Mouse (Mus musculus) thymus, adult 2 months (tissue): ENCODE results near the gene Vmn1r123.
"Not testable (repeated sequence)": the region's sequence is repeated elsewhere in the genome, so short reads cannot be mapped to it uniquely, and the experiment has no call there.

Source experiments
- CTCF ChIP-seq: fragments of 200-500 bp; IDR thresholded peaks from 2 replicates; pipeline ENCODE4 v1.5.1; 2012; ENCODE audit warnings: mild to moderate bottlenecking, control low read depth, low read length, moderate library complexity, borderline replicate concordance; ENCODE audit not compliant: control insufficient read depth, poor library complexity, insufficient read depth; ENCODE audit errors: extremely low read depth
- POLR2A ChIP-seq: fragments of 200-500 bp; IDR thresholded peaks from 2 replicates; pipeline ENCODE4 v1.6.1; 2012; ENCODE audit warnings: mild to moderate bottlenecking, low read length, control low read depth, moderate library complexity; ENCODE audit not compliant: control insufficient read depth, poor library complexity, insufficient read depth; ENCODE audit errors: extremely low read depth

GRCm38 (mm10) chr7:21161885-21162284, at the start of gene Vmn1r123:
- TF ChIP-seq CTCF, POLR2A: not testable (repeated sequence)
